Mouse (Mus musculus) small intestine, adult 2 months (tissue): ENCODE results near the gene Cdca7. TPM values are rescaled to one million over a fixed set of nuclear protein-coding genes. Genes with fewer than 3 reads are reported as not detected.

Source experiments
- H3K27ac ChIP-seq: fragments of 200-500 bp; 2 replicates; pipeline ENCODE4 v1.5.1; 2012; ENCODE audit warnings: low read depth, low read length, control low read depth, inconsistent platforms; ENCODE audit not compliant: insufficient read depth
- H3K27me3 ChIP-seq: fragments of 200-500 bp; 2 replicates; pipeline ENCODE4 v1.6.1; 2012; ENCODE audit warnings: mild to moderate bottlenecking, moderate library complexity, low read length, inconsistent platforms; ENCODE audit not compliant: control insufficient read depth, insufficient read depth
- H3K36me3 ChIP-seq: fragments of 200-500 bp; 2 replicates; pipeline ENCODE4 v1.6.1; 2012; ENCODE audit warnings: mild to moderate bottlenecking, low read length, control low read depth, inconsistent platforms; ENCODE audit not compliant: control insufficient read depth, insufficient read depth
- H3K4me1 ChIP-seq: fragments of 200-500 bp; 2 replicates; pipeline ENCODE4 v1.6.1; 2012; ENCODE audit warnings: low read length, inconsistent platforms, mixed read lengths; ENCODE audit not compliant: control insufficient read depth, insufficient read depth, insufficient read length
- H3K4me3 ChIP-seq: fragments of 200-500 bp; 2 replicates; pipeline ENCODE4 v1.5.1; 2012; ENCODE audit warnings: low read depth, mild to moderate bottlenecking, control low read depth, inconsistent platforms, low read length, moderate library complexity
- CTCF ChIP-seq: fragments of 200-500 bp; IDR thresholded peaks from 2 replicates; pipeline ENCODE4 v1.5.1; 2012; ENCODE audit warnings: low read depth, mild to moderate bottlenecking, control low read depth, inconsistent platforms, low read length, moderate library complexity, mixed read lengths; ENCODE audit not compliant: insufficient replicate concordance, insufficient read length; ENCODE audit errors: extremely low read depth
- POLR2A ChIP-seq: fragments of 200-500 bp; IDR thresholded peaks from 2 replicates; pipeline ENCODE4 v1.6.1; 2012; ENCODE audit warnings: low read depth, mild to moderate bottlenecking, control low read depth, inconsistent platforms, low read length, moderate library complexity
- WGBS: fragments of 180-500 bp; shearing (Covaris S2); methylation state at CpG from one replicate; pipeline ENCODE4 v1.1.7; 2018; 5-methylcytosine and 5-hydroxymethylcytosine counted together
- polyA plus RNA-seq: library from polyadenylated mRNA; depleted of rRNA; stranded (reverse); fragments of >200 nt; gene quantifications from 2 replicates; pipeline ENCODE4 v1.2.3, GENCODE M21; 2012; rRNA removed

The Cdca7 gene
- polyA plus RNA-seq, 1 experiment = 11.5 TPM

DNA sequence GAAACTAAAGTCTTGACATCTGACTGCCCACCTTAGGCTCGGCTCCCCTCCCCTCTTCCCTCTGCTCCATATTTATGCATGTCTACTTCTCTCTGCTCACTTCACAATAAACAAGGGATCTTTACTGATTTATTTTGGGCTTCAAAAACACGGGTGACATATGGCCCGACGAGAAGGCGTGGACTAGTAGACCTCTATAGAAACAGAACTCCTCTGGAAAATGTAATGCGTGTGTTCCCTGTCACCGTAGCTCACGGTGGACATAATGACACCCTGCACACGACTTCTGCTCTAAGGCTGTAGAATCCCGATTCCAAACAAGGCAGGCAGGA is 53.0 kb downstream of the Cdca7 start:
- no peaks in the 10 kb centered on the region for H3K36me3 ChIP-seq
- no peak overlapping the region for H3K4me3 ChIP-seq
- peaks cover 2% of the 10 kb centered on the region; the same call in 1 of the 2 replicates for H3K4me1 ChIP-seq
- TF ChIP-seq CTCF (no peak), POLR2A (no peak)
- WGBS = 80% methylated on average over 10 of the region's 10 CpGs
- H3K27ac ChIP-seq = no peak overlapping the region
- no peaks in the 10 kb centered on the region for H3K27me3 ChIP-seq

- H3K27me3 ChIP-seq = no peaks in the 10 kb centered on the region
- H3K36me3 ChIP-seq = no peaks in the 10 kb centered on the region
- H3K27ac ChIP-seq = no peak overlapping the region
- peaks cover 2% of the 10 kb centered on the region; the same call in 1 of the 2 replicates for H3K4me1 ChIP-seq
- TF ChIP-seq CTCF (no peak), POLR2A (no peak)
- H3K4me3 ChIP-seq = peak overlapping the region; percentile 6; the same call in 1 of the 2 replicates
- 47% methylated on average over 25 of the region's 25 CpGs for WGBS
These were observed 53.7 kb downstream of the Cdca7 start for GRCm38 (mm10) chr2:72529358-72530319.

DNA sequence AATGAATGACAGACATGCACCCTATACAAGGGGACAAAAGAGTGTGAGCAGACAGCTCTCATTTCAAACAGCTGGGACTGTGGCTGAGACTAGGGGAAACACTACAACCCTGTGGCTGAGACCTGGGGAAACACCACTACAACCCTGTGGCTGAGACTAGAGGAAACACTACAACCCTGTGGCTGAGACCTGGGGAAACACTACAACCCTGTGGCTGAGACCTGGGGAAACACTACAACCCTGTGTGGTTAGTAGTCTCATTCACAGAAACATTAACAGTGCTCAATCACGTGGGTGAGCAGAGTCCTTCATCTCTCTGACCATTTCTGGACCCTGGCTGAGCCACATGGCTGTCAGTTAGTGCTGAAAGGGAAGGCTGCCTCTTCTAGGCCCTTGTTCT is 59.9 kb downstream of the Cdca7 start:
- H3K36me3 ChIP-seq = no peaks in the 10 kb centered on the region
- 42% methylated on average over 1 of the region's 1 CpGs for WGBS
- H3K4me3 ChIP-seq = no peak overlapping the region
- TF ChIP-seq POLR2A (no peak), CTCF (no peak)
- H3K4me1 ChIP-seq = peaks cover 2% of the 10 kb centered on the region; the same call in 1 of the 2 replicates
- H3K27me3 ChIP-seq = no peaks in the 10 kb centered on the region
- no peak overlapping the region for H3K27ac ChIP-seq

Other genes with a start within 250 kb of the Cdca7 start
- gene Map3k20, start 190.5 kb upstream of the Cdca7 start, polyA plus RNA-seq = 5.3 and 6.0 TPM in 2 replicates